Comparison of ENCODE assay signal across 7 mouse cellular contexts in genomic region chr1:171503592-171504291, GRCm38 (mm10). TPM values are rescaled to one million over a fixed set of nuclear protein-coding genes. Genes with fewer than 3 reads are reported as not detected.
DNase-seq lines count a peak whose midpoint lies in the region; ATAC-seq and TF ChIP-seq lines count a peak whose summit lies in the region.

No protein-coding gene starts in this region.

- peak overlapping the region; percentile 84 for H3K9ac ChIP-seq in intestine, embryonic 16.5 days (ENCODE audit: low read depth, low read length)
- peak overlapping the region; percentile 84 for H3K9ac ChIP-seq in limb, embryonic 13.5 days
- peak overlapping the region; percentile 80 for H3K9ac ChIP-seq in midbrain, embryonic 14.5 days (replicated peaks; ENCODE audit: low read length)

- WGBS in intestine, embryonic 16.5 days, result under 1% methylated on average over 53 of the region's 53 CpGs
- under 1% methylated on average over 53 of the region's 53 CpGs for WGBS in limb, embryonic 13.5 days
- under 1% methylated on average over 53 of the region's 53 CpGs for WGBS in midbrain, embryonic 14.5 days

- peak overlapping the region; percentile 75 for H3K4me2 ChIP-seq in intestine, embryonic 16.5 days (ENCODE audit: low read depth, low read length)
- H3K4me2 ChIP-seq in limb, embryonic 13.5 days (replicated peaks), result peak overlapping the region; percentile 76
- peak overlapping the region; percentile 75 for H3K4me2 ChIP-seq in midbrain, embryonic 14.5 days (ENCODE audit: low read length)

- ATAC-seq in intestine, embryonic 16.5 days, result peak; percentile 68
- ATAC-seq in limb, embryonic 13.5 days (ENCODE audit: low FRiP score, low read depth), result peak; percentile 64
- ATAC-seq in midbrain, embryonic 14.5 days (ENCODE audit: low FRiP score, low TSS enrichment), result peak; percentile 70

- H3K4me1 ChIP-seq in cortical plate, adult 2 months (ENCODE audit: control insufficient read depth, insufficient read depth, low read length), result peaks cover 1% of the 10 kb centered on the region; the same call in 1 of the 2 replicates
- no peaks in the 10 kb centered on the region; the same call in 1 of the 2 replicates for H3K4me1 ChIP-seq in intestine, embryonic 16.5 days (ENCODE audit: control insufficient read depth, insufficient read depth, low read length)
- 0 out of 2 replicates have a peak, but pooled peaks cover 7% of the 10 kb centered on the region for H3K4me1 ChIP-seq in limb, embryonic 13.5 days
- H3K4me1 ChIP-seq in midbrain, embryonic 14.5 days (ENCODE audit: control insufficient read depth, insufficient read depth, low read length), result peaks cover 4% of the 10 kb centered on the region; the same call in 1 of the 2 replicates

- peak overlapping the region; percentile 83 for H3K4me3 ChIP-seq in cortical plate, adult 2 months (ENCODE audit: insufficient read depth, low read length)
- H3K4me3 ChIP-seq in intestine, embryonic 16.5 days (ENCODE audit: low read length), result peak overlapping the region; percentile 70
- H3K4me3 ChIP-seq in limb, embryonic 13.5 days, result peak overlapping the region; percentile 69
- H3K4me3 ChIP-seq in midbrain, embryonic 14.5 days (replicated peaks; ENCODE audit: low read depth, low read length), result peak overlapping the region; percentile 63

- TF ChIP-seq CTCF in cortical plate, adult 2 months (IDR thresholded peaks at IDR 0.05; ENCODE audit: extremely low read depth, insufficient read depth, low read length), result no peak

- peak; percentile 82 for DNase-seq in adipocyte (ENCODE audit: low spot score)
- peak; percentile 42 for DNase-seq in gastrocnemius, postnatal 10 days
- peak; percentile 82 for DNase-seq in midbrain, embryonic 14.5 days
- DNase-seq in spleen, adult 12 weeks (ENCODE audit: low spot score), result peak; percentile 43

- no peaks in the 10 kb centered on the region for H3K36me3 ChIP-seq in intestine, embryonic 16.5 days (ENCODE audit: control insufficient read depth, insufficient read depth, low read length)
- H3K36me3 ChIP-seq in limb, embryonic 13.5 days, result no peaks in the 10 kb centered on the region
- no peaks in the 10 kb centered on the region for H3K36me3 ChIP-seq in midbrain, embryonic 14.5 days (ENCODE audit: control insufficient read depth, insufficient read depth, low read length)

- no peaks in the 10 kb centered on the region for H3K9me3 ChIP-seq in intestine, embryonic 16.5 days (ENCODE audit: control insufficient read depth, low read length)
- peaks cover 3% of the 10 kb centered on the region; the same call in 1 of the 2 replicates for H3K9me3 ChIP-seq in limb, embryonic 13.5 days
- no peaks in the 10 kb centered on the region for H3K9me3 ChIP-seq in midbrain, embryonic 14.5 days (ENCODE audit: control insufficient read depth, low read length)

- H3K27ac ChIP-seq in cortical plate, adult 2 months (ENCODE audit: insufficient read depth, low read length), result peak overlapping the region; percentile 24
- peak overlapping the region; percentile 99 for H3K27ac ChIP-seq in intestine, embryonic 16.5 days (ENCODE audit: low read length)
- peak overlapping the region; percentile 95 for H3K27ac ChIP-seq in limb, embryonic 13.5 days
- peak overlapping the region; percentile 96 for H3K27ac ChIP-seq in midbrain, embryonic 14.5 days (replicated peaks; ENCODE audit: low read depth, low read length)

- TF ChIP-seq POLR2A in cortical plate, adult 2 months (IDR thresholded peaks at IDR 0.05; ENCODE audit: extremely low read depth, insufficient read depth, low read length), result no peak

- H3K27me3 ChIP-seq in intestine, embryonic 16.5 days (replicated peaks; ENCODE audit: control insufficient read depth, insufficient read depth, low read length), result no peaks in the 10 kb centered on the region
- H3K27me3 ChIP-seq in limb, embryonic 13.5 days, result no peaks in the 10 kb centered on the region
- no peaks in the 10 kb centered on the region for H3K27me3 ChIP-seq in midbrain, embryonic 14.5 days (ENCODE audit: control insufficient read depth, insufficient read depth, low read length)

RNA-seq across cellular contexts. Expression of gene Alyref2, which starts 0.5 kb away (rescaled TPM):
- polyA plus RNA-seq in cortical plate, adult 2 months (2012; rRNA removed), result 5.4 and 7.9 TPM in 2 replicates
- 1 to 10 TPM; 2.8 to 3.3 TPM for total RNA-seq in gastrocnemius, postnatal 10 days (2021)
- polyA plus RNA-seq in intestine, embryonic 16.5 days (2015; fragmentation: Nextera tagmentation; extraction: Ambion mirVana), result 11.1 and 11.2 TPM in 2 replicates
- polyA plus RNA-seq in limb, embryonic 13.5 days (2015; fragmentation: Nextera tagmentation; extraction: Ambion mirVana), result 15.8 and 16.4 TPM in 2 replicates
- polyA plus RNA-seq in midbrain, embryonic 14.5 days (2014; fragmentation: Nextera tagmentation; extraction: Ambion mirVana), result 28.2 and 33.5 TPM in 2 replicates

RNA-seq across cellular contexts. Expression of gene Itln1, which starts 31.4 kb away (rescaled TPM):
- not detected in 2 replicates for polyA plus RNA-seq in cortical plate, adult 2 months (2012; rRNA removed)
- total RNA-seq in gastrocnemius, postnatal 10 days (2021), result not detected
- 0.20 and 0.23 TPM in 2 replicates for polyA plus RNA-seq in intestine, embryonic 16.5 days (2015; fragmentation: Nextera tagmentation; extraction: Ambion mirVana)
- not detected in 2 replicates for polyA plus RNA-seq in limb, embryonic 13.5 days (2015; fragmentation: Nextera tagmentation; extraction: Ambion mirVana)
- polyA plus RNA-seq in midbrain, embryonic 14.5 days (2014; fragmentation: Nextera tagmentation; extraction: Ambion mirVana), result not detected in 2 replicates

RNA-seq across cellular contexts. Expression of gene Cd244a, which starts 55.3 kb away (rescaled TPM):
- 0.06 TPM in 1 of 2 replicates, not detected in the other for polyA plus RNA-seq in cortical plate, adult 2 months (2012; rRNA removed)
- total RNA-seq in gastrocnemius, postnatal 10 days (2021), result under 1 TPM in 1 of 2 experiments, not detected in 1; 0.34 TPM
- polyA plus RNA-seq in intestine, embryonic 16.5 days (2015; fragmentation: Nextera tagmentation; extraction: Ambion mirVana), result 0.62 and 0.91 TPM in 2 replicates
- polyA plus RNA-seq in limb, embryonic 13.5 days (2015; fragmentation: Nextera tagmentation; extraction: Ambion mirVana), result 0.11 TPM in 1 of 2 replicates, not detected in the other
- polyA plus RNA-seq in midbrain, embryonic 14.5 days (2014; fragmentation: Nextera tagmentation; extraction: Ambion mirVana), result 0.07 TPM in 1 of 2 replicates, not detected in the other

Comparison
In these comparisons a context has a peak if more than half of its experiments do, and no peak if none do; other contexts are left out.
1. Peak in every context shown above with its lines: DNase-seq, ATAC-seq, H3K4me3 ChIP-seq and H3K27ac ChIP-seq.
2. H3K27ac ChIP-seq: peak in every context shown above with its lines; median percentile 99 in intestine, embryonic 16.5 days; 96 in midbrain, embryonic 14.5 days; 95 in limb, embryonic 13.5 days; 24 in cortical plate, adult 2 months.